Mouse (Mus musculus): Measurements from ENCODE around the gene Tox4.

Tox4 gene

DNA sequence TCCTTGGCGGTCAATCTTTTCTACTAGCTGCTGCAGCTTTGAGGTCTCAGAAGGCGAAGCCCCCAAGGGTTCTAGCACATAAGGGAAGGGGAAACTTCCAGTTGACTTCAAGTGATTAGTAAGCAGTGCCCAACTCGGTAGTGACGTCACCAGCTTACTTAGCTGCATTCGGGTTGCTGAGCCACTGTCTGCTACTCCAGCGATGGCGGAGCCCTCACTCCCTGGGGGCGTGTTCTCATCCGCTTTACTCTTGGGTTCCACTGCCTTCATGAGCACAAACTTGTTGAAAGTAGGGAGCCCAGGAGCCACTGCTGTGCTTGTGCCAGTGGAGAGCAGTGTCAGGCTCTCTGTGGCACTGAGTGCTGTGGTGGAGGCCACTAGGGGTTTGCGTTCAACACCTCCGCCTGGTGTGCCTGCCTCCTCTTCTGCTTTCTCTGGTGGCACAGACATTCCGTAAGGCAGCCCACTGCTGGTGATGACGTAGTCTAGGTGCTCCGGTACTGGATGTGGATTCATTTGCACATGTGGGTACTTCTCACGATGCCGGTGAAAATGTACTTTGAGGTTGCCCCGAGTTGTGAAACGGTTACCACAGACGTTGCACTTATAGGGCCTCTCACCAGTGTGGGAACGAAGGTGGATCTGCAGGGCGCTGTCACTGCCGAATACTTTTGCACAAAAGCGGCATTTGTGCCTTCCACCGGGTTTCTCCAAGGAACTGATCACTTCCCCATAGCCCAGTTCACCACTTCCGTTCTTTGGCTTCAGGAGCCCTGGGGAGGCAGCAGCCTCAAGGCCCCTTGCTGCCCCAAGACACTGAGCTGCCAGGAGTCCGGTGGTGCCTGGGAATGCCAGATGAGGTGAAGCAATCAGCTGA lies 35.2 kb downstream of the Tox4 start:
- peak in 1 of 2 experiments; percentile 8 for DNase-seq

DNA sequence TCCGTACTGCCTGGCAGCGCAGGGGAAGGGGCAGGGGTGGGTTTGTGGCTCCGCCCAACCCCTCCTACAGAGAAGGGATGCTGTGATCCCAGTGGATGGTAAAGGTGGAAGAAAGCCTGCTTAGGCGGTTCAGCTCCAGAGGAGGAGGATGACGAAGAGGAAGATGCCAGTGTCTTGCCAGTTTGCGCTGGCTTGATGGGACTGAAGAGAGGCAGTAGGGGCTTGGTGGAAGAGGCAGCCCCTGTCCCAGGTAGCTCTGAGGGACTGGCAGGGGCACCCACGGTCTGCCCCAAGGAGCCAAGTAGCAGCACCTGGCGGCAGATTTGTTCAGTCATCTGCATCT lies 35.8 kb downstream of the Tox4 start:
- peak in 1 of 2 experiments; percentile 24 for DNase-seq

DNA sequence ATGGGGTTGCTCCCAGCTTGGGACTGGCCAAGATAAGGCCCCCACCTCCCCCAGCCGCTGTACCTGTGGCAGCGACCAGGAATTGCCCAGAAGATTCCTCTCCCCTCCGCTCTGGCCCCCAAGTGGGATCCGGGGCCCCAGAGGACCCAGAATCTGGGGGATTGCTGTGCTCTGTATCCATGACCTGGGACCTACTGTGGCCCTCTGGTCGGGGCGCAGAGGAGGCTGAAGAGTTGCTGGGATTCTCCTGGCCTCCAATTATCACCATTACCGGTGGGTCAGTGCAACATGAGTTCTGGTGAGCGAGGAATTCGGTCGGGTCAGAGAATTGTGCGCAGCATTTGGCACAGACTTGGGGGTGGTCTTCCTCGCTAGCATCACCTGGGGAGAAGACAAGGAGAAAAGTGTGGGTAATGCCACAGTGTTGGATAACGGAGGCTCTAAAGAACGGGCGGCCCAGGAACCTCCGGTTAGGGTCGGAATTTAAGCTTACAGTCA lies 36.4 kb downstream of the Tox4 start:
- DNase-seq: peak in 1 of 2 experiments; percentile 30

GRCm38 (mm10) chr14:52315792-52316440 lies 37.0 kb downstream of the Tox4 start:
- DNase-seq: peak; percentile 88 to 91

GRCm38 (mm10) chr14:52316441-52317225 lies 37.7 kb downstream of the Tox4 start:
- peak; percentile 54 to 66 for DNase-seq

DNA sequence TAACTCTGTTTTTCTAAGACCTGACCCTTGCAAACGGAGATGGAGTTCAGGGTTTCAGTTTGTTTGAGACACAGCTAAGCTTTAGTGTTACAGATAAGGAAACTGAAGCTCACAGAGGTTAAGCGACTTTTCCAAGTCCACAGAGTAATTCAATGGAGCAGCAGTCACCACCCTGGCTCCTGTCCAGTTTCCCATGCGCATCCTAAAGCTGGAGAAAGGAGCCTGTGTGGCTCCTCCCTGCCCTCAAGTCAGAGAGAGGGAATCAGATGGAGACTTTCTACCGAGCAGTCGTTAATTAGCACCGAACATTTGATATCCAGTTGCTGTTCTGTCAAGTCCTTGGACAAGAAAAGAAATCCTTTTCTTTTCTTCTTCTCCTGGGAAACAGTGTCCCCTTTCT lies 40.4 kb downstream of the Tox4 start:
- DNase-seq: peak in 1 of 2 experiments; percentile 29

DNA sequence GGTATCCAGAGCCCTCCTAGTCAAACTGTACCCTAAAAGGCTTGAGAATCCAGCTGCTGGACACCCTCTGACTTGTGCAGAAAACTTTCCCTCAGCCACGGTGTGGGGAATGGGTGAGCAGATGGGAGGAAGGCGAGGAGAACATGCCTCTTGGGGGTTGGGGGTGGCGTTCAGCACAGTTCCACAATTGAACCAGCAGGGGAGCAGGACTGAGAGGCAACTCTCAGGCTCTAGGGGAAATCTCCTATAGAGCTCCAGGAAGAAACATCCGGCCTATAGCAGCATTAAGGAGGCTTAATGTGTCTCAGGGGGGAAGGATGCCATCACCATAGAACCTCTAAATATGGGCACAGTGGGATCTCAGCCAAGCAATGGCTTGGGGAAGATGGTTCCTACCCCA lies 46.9 kb downstream of the Tox4 start:
- DNase-seq: peak in 1 of 2 experiments; percentile 9

DNA sequence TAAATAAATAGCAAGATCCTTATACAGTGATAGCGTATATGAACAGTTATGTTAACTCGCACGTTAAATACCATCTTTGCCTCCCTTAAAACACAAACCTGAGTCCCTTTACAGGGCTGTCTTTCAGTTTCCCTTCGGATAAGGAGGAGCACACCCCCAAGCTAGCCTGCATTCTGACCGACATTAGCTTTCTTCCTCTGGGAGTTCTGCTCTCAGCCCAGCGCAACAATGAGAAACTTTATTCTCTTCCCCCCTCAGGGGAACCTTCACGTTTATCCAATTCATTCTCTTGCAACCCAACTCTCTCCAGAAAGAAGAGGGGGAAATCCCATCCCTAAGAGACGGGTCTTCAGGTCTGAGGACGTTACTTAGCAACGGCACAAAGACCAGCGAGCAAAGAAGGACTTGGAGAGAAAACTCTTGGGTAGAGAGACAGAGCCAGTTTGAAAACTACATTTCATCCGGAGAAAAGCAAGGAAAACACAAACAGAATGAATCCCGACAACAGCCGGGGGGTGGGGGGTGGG lies 48.5 kb downstream of the Tox4 start:
- no peak for DNase-seq

DNA sequence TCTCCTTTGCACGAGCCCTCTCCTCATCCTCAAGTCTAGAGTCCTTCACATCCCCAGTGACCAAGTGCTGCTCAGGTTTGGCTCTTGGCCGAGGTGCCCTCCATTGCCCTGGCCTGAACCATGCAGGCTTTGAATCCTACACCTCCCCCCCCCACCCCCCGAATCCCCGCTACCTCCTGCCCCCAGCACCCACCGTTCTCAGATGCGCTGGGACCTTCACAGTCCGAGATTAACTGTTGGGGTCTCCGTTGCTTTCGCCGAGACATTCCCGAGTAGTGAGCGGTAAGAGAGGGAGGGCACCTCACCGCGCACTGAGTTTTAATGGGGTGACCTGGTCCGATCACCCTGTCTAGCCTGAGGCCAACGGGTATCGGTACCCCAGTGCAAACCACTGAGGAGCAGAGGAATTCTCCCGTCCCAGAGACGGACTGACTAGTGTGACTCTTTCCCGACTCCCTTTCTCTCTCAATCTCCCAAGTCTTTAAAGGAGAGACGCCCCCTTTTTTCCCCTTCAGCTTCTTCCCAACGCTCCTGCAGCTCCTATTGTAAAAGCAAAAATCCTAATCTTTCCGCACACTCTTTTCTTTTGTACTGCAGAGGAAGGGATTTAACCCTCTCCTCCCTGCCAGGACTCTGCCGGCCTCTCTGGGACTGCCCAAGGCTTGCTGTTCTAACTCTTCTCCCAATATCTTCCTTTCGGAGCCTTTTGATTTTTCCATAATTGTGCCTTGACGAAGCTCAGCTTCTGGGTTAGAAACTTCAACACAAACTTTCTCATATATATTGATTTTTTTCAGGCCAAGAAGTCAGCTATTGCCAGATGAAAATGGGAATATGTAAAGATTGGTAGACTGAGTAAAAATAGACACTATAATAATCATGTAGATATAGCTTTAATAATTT lies 49.2 kb downstream of the Tox4 start, which contains the start of gene Sall2:
Gene Sall2, minus strand, starts transcription at position 853 of the 903 bp plus-strand sequence.
- DNase-seq: peak in 1 of 2 experiments; percentile 29

DNA sequence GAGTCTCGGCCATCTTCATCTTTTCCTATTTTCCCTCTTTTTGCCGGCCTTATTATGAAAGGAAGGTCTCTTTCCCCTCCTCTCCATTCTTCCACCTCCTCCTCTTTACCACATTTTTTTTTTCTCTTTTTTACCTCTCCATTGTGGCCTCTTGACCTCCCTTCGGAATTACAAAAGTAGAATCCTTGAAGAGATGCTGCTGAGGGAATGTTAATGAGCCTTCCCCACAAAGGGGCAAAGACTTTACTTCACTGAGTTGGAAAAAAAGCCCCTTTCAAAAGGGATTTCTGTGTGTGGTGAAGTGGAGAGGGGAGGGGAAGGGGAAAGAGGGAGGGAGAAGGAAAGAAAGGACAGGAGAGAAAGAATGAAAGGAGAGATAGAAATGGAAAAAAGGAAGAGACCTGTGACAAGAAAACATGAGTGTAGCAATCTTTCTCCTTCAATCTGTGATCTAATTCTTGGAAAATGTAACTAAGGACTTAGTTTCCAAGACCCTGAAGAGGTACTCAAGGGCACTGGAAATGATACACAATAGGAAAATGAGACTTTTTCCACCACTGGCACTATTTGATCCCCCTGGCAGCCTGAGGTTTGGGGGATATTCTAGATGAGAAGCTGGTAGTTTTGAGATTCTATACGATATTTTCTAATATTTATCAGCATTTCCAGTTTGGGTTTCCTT lies 52.3 kb downstream of the Tox4 start:
- DNase-seq: no peak

DNA sequence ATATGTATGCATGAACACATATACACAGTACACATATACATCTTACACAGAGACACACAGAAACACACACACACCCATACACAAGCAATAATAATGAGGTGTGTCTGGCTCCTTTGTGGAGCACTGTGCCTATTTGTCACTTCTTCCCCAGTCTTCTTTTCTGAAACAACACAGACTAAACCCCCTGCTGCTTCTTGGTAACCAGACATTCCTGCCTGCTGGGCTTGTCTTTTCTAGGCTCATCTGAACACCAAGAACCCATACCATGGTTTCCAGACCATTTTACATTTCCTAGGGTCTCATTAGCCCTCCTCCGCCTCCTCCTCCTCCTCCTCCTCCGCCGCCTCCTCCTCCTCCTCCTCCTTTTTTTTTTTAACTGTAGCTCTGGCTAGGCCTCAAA lies 53.2 kb downstream of the Tox4 start:
- DNase-seq: no peak

DNA sequence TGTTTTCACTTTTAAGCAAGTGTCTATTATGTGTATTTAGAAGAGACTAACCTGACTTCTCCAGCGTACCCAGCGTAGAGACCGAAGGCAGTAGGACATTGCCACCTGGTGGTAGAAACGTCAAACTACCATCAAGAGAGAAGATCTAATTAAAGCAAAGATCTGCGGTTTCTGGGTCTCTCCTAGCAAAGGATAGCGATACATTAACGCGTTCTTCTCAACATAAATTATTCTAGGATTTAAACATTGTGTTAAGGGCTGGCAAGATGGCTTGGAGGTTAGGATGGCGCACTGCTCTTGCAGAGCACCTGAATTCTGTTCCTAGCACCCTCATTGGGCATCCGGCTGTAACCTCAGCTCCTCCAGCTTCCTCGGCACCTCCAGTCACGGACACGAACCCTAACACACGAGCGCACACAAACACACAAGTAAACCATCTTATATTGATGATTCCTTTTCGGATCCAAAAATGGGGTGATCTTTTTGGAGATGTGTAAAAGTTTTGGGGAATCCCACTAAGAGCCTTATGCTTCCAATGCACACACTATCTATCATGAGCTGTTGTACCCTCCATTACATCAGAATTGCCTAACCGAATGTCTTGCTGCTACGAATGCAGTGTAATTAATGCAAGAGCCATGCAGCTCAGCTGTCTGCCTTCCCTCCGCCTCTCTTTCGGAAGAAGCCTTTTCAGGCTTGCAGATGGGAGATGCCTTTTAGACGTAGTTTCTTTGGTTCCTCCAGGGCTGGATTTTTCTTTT lies 60.0 kb downstream of the Tox4 start:
- DNase-seq: peak; percentile 80 to 87

DNA sequence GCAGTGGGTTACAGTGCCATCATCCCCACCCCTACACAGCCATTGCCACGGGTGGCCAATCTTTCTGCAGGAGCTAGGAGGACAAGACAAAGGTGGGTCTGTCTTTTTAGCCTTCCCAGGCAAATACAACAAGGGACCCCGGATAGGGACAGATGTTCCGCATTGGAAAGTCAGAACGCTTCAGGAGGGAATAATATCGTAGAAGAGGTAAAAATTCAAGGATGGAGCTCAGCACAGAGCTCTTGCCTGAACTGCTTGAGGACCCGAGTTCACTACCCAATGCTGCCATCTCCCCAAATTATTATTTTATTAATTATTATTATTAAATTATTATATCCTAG lies 60.5 kb downstream of the Tox4 start:
- DNase-seq: no peak

All from cerebellum, postnatal 10 days (tissue).